Mouse (Mus musculus): ENCODE measurements around the gene Clps.

The Clps gene

GRCm38 (mm10) chr17:28549111-28549510 is 11.5 kb downstream of the Clps start, which contains the start of gene Clpsl2:
Clpsl2 (plus strand) TSS chr17:28549411.
- DNase-seq: no peak

- DNase-seq: no peak
Observed at GRCm38 (mm10) chr17:28548550-28548949, 12.0 kb downstream of the Clps start.

- no peak for DNase-seq
Observed at GRCm38 (mm10) chr17:28546925-28547324, 13.6 kb downstream of the Clps start.

- no peak for DNase-seq
Observed at GRCm38 (mm10) chr17:28537881-28538280, 22.7 kb downstream of the Clps start.

DNA sequence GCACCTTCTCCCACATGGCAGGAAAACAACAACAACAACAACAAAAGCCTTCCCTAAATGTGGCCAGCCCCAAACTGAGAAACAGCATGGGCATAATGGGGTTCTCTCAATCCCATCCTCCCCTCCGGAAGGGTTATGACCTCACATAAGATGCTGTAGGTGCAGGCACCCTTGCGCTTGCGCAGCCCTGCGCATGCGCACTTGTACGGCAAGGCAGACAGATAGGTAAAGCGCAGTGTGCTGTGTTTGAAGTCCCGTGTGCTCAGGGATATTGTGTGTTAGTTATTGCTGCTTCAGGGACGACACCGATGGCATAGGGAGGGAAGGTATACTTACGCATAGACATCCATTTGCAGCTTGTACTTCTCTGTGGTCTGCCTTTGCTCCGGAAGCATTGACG is 27.2 kb downstream of the Clps start:
- DNase-seq: no peak

DNA sequence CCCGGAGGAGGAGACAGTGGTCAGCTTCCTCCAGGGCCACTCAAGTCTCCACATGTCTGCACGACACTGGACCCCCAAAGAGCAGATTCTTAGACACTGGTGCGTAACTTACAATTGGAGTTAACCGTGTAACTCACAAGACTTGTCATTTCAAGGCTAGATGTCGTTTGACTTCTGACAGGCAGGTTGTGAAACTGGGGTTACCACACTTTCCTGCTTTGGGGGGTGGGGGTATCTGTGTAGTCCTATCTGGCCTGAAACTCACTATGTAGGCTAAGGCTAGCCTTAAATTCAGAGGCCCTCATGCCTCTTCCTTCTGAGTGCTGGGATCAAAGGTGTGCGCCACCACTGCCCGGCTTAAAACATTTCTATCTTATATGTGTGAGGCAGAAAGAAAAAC is 28.0 kb downstream of the Clps start:
- no peak for DNase-seq

DNA sequence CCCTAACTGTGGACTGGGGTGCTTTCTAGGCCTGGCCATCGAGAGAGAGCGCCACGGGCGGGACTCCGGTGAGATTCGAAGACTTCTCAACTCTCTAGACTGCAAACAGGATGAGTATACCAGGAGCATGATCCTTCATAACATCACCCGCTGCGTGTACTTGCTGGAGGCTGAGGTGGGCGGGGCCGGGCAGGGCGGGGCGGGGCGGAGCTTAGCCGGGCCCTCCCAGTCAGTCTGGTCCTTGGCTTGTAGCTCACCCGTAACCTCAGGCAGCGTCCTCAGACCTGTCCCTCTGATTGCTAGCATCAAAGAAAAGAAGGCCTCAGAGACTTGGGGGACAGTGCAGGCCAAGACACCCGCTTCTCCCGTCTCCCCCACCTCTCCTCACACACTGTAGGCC is 28.6 kb downstream of the Clps start:
- DNase-seq: no peak

DNA sequence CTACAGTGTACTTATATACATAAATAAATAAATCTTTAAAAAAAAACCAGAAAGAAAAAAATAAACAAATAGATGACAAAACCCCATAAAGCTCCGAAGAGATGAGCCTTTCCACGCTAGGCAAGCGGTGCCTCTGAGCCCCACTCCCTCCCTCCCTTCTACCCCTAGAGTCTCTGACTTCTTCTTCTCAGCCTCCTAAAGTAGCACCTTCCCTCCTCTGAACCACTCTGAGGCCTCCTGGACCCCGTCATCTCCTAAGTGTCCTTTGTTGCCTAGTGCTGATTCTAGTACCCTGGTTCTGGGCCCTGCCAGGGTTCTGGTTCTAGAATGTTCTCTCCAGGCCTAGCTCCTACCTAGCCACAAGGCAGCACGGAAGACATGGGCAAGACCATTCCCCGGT is 30.1 kb downstream of the Clps start, which contains the start of gene Armc12:
Armc12 (plus strand) TSS at position 301 of the 400 bp plus-strand sequence.
- DNase-seq: no peak

GRCm38 (mm10) chr17:28529116-28529515 is 31.4 kb downstream of the Clps start:
- DNase-seq: no peak

DNA sequence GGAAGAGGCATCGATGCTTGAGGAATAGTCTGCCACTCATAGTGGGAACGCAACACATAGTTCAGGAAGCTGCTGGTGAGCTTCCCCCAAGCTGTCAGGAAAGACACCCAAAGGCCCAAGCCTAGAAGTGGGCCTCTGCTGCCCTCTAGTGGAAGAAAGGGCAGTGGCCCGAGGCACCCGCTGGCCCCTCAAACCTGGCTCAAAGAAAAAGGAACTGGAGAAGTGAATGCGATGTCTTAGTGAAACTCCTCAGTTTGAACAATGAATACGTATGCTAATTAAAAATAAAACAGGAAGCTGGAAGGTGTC is 32.6 kb downstream of the Clps start:
- DNase-seq: peak; percentile 81 to 89

- peak in 1 of 2 experiments; percentile 5 for DNase-seq
Observed at GRCm38 (mm10) chr17:28527184-28528042, 33.2 kb downstream of the Clps start.

GRCm38 (mm10) chr17:28524831-28525430 is 35.6 kb downstream of the Clps start:
- peak in 1 of 2 experiments; percentile 7 for DNase-seq

- DNase-seq: peak in 1 of 2 experiments; percentile 19
Observed at GRCm38 (mm10) chr17:28524009-28524695, 36.4 kb downstream of the Clps start.

GRCm38 (mm10) chr17:28523355-28524008 is 37.1 kb downstream of the Clps start:
- DNase-seq: no peak

DNA sequence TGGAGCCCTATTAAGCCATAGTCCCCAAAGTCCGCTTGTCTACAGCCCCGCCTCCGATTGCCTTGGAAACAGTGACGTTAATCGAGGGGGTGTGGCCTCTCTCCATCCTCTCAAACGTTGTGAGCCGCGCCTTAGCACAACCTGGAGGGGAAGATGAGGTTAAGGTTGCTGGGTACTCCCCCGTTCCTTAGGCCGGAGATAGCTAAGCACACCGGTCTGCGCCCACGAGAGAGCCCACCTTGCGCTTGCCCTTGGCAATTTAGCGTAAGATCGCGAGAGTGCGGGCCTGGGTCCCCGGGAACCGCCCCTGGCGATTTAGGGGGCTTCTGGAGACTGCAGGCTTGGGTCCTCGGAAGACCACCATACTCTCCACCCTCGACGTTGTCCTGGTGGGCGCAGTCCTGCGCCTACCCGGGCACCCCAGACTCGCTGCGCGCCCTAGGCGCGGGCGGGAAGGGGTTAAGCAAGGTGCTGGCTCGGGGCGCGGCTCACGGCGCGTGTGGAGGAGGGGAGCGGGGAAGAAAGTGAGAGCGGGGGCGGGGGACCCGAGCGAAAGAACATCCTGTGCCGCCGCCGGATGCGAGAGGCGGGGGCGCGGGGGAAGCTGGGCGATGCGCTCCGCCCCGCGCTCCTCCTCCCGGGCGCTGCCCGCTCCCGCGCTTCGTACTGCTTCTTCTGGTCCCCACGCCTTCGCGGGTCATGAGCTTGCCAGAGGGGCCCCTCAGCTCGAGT is 37.8 kb downstream of the Clps start:
- peak; percentile 94 to 98 for DNase-seq

- no peak for DNase-seq
Observed at GRCm38 (mm10) chr17:28521920-28522319, 38.6 kb downstream of the Clps start.

DNA sequence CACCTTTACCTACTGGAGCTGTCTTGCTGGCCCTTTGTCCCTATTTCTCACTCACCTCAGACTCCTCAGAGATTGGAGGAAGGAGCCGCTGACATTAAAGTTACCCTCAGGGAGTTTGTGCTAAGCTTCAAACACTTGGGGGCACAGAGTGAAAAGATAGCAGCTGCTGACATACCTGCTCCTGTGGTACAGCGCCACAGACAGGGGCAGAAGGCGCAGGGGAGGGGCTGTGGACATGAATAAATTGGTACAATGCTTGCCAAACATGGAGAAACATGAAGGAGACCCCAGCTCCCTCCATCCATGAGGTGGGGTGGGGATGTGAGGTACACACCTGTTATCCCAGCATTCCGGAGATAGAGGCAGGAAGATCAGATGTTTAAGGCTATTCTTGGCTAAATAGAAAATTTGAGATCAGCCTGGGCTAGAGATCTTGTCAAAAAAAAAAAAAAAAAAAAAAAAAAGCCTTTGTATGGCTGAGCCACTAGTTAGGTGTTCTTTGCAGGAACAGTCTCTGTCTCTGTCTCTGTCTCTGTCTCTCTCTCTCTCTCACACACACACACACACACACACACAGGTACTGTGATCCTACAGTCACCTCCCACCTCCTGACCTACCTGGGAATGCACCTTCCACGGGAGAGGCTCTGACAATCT is 39.4 kb downstream of the Clps start:
- DNase-seq: no peak

DNA sequence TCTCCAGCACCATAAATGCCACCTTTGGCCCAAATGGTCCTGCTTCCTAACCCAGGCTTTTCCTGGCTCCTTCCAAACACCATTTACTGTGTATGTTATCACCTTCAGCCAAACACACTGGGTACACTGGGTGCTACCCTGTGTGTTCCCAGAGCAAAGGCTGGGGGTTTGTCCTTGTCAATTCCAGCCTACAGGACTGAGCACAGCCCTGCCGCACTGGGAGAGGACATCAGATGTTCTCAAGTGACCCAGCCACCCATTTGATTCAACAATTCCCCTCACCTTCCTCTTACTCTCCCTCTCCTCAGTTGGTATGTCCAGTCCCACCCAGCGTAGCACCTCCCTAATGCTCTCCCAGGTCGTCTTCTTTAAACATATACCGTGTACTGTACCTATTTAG is 40.0 kb downstream of the Clps start:
- no peak for DNase-seq

DNA sequence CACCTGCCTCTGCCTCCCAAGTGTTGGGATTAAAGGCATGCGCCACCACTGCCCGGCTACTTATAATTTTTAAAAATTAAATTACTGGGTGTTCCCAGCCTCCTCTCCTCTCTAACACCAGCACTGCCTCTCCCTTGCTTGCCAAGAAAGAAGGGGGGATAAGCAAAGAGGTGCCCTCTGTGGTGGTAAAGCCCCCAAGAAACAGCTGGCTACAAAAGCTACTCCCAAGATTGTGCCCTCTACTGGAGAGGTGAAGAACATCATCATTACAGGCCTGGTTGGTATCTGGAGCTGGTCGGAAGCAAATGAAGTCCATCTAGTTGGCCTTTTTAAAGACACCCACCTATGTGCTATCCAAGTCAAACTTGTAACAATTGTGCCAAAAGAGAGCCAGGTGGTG is 40.7 kb downstream of the Clps start:
- peak in 1 of 2 experiments; percentile 9 for DNase-seq

GRCm38 (mm10) chr17:28518615-28519071 is 41.9 kb downstream of the Clps start:
- DNase-seq: peak; percentile 22 to 33

DNA sequence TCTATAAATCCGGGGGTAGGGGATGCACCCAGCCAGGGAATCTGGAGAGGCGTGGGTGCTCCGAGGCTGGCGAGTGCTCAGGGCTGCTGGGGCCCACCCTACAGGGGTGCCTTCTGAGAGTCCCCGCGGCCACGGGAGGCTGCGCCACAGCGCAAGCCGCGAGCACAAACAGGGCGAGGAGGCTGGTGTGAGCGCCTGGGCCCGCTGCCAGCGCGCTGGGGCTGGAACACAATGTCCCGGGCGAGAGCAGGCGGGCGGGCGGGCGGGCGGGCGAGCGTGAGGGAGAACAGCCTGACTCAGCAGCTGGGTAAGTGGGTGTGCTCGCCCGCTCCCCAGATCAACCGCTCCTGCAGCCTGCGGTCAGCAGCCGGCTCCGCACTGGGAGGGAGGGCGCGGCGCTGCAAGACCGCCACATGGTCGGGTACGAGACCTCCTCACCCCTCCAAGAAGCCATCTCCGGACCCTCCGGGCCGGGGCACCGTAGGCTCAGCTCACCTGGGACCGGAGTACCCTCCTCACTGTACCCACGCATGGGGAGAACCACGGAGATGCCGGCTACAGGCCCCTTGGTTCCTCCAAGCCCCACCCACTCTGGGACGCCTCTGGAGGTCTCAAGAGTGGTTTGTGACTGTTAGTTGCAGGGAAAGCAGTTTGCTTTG is 42.5 kb downstream of the Clps start:
- DNase-seq: peak; percentile 81 to 92
